Mouse (Mus musculus): ENCODE data around the gene Gm29644. TPM values are rescaled to one million over a fixed set of nuclear protein-coding genes. Genes with fewer than 3 reads are reported as not detected.
"Not testable (repeated sequence)": the region's sequence is repeated elsewhere in the genome, so short reads cannot be mapped to it uniquely, and the experiment has no call there.

Gene Gm29644
- polyA plus RNA-seq (2016; fragmentation: Nextera tagmentation; extraction: Ambion mirVana) = not detected in 2 replicates

- no CpG with 5 or more reads among the region's 2 CpGs for WGBS
- H3K27ac ChIP-seq; H3K4me1 ChIP-seq; ATAC-seq (ENCODE audit: insufficient number of reproducible peaks, insufficient read depth, low FRiP score, low TSS enrichment); H3K9me3 ChIP-seq; H3K27me3 ChIP-seq; H3K4me3 ChIP-seq; H3K36me3 ChIP-seq; H3K4me2 ChIP-seq (replicated peaks); H3K9ac ChIP-seq: not testable (repeated sequence)
These were observed at the start of gene Gm29644, which contains the start of gene Gm29423 for GRCm38 (mm10) chrY:70303187-70303586. Gene Gm29644 (minus strand): TSS chrY:70303343. Gene Gm29423 (minus strand): TSS chrY:70303287.

- no CpG with 5 or more reads among the region's 4 CpGs for WGBS
These were observed 29.6 kb downstream of the Gm29644 start, which contains the start of gene Gm21118 for GRCm38 (mm10) chrY:70273542-70273941. Gene Gm21118 (minus strand): TSS chrY:70273642.

More at GRCm38 (mm10) chrY:70273542-70273941, 29.6 kb downstream of the Gm29644 start, which contains the start of gene Gm21118:
- not testable (repeated sequence) for H3K4me1 ChIP-seq; H3K9me3 ChIP-seq; H3K27me3 ChIP-seq; H3K36me3 ChIP-seq; H3K4me3 ChIP-seq; ATAC-seq (ENCODE audit: insufficient number of reproducible peaks, insufficient read depth, low FRiP score, low TSS enrichment); H3K4me2 ChIP-seq (replicated peaks); H3K9ac ChIP-seq; H3K27ac ChIP-seq

Other genes starting within 250 kb of the Gm29644 start
- not detected in 2 replicates for gene Gm21118, start 29.7 kb downstream of the Gm29644 start, polyA plus RNA-seq (2016; fragmentation: Nextera tagmentation; extraction: Ambion mirVana)
- not detected in 2 replicates for gene Gm29423, start 56 bp downstream of the Gm29644 start, polyA plus RNA-seq (2016; fragmentation: Nextera tagmentation; extraction: Ambion mirVana)
- gene Gm20888, start 138.5 kb upstream of the Gm29644 start, polyA plus RNA-seq (2016; fragmentation: Nextera tagmentation; extraction: Ambion mirVana) = not detected in 2 replicates